Mouse (Mus musculus): ENCODE data around the gene Mtus2.

GRCm38 (mm10) chr5:148130691-148131457 is 173.8 kb downstream of the Mtus2 start:
- TF ChIP-seq CTCF (IDR thresholded peaks at IDR 0.05; ENCODE audit: control insufficient read depth, insufficient read depth, low read length) (no peak), POLR2A (IDR thresholded peaks at IDR 0.05; ENCODE audit: borderline replicate concordance, control insufficient read depth, low read depth, low read length) (no peak)
